Mouse (Mus musculus) CD4-positive, CD25-positive, alpha-beta regulatory T cell, adult 2 months (primary cell): ENCODE measurements around the gene Gm20388.
A peak's percentile ranks its signal among the peaks of the same experiment; 100 is the strongest.

Experiments
- DNase-seq: peaks from one replicate; pipeline ENCODE4 v3.0.0-alpha.2; 2012; ENCODE audit warnings: low read depth, low spot score

The Gm20388 gene

DNA sequence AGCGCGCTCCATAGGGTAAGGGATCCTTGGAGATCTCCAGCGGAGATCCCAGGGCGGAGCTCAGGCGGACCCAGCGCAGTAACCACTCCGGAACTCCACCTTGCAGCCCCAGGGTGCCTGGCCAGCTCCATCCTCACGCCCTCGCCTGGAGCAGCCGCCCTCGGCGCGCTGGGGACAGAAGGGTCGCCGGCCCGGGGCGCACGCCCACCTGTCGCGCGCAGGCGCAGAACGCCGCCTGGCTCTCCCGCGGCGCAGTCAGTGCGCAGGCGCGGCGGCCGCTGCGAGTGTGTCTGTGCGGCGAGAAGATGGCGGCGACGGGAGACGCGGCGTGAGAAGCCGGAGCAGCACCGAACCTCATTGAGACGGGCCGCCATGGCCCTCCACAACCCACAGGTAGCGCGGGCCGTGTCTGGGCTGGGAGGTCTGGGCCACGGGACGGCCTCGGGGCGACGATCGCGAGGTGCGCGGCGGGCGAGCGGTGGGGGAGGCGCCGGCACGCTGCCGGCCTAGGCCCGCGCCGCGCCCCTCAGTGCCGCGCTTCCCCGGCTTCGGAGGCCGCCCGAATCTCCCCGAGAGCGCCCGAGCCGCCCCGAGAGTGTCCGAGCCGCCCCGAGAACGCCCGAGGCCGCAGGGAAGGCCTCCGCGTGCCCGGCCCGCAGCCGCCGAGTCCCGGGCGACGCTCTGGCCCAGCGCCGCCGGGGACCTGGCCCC, at the start of gene Gm20388:
Gm20388 (plus strand) TSS at position 295 of the 711 bp plus-strand sequence.
- peak; percentile 96 for DNase-seq

DNA sequence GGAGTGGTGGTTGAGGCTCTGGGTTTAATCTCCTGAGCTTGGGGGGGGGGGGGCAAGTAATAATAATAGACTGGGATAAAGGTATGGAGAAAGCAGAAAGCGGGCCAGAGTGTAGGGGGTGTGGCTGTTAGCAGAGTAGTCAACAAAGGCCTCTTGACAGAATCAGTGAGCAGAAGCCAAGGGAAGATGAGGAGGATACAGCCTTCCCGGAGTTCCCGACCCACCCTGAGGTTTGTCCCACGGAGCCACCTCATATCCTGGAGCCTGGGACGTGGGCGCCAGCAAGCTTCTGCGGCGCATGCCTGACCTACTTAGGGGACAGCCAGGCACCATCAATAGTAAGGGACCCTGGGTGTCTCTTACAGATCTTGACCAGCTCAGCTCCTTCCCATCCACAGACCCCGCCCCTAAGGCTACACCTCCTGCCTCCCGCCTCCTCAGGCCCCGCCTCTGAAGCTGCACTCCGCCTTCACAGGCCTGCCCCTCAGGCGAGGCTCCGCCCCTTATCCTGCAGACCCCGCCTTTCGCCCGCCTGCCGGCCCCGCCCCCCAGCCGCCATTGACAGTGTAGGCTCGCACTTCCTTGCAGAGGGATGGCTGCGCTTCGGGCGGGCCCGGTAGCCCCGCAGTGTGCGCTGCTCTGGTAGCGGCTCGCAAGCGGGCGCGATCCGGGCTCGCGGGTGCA, 48.8 kb upstream of the Gm20388 start, which contains the start of gene Klhl36:
Klhl36 (plus strand) TSS at position 561 of the 684 bp plus-strand sequence.
- peak; percentile 96 for DNase-seq

DNA sequence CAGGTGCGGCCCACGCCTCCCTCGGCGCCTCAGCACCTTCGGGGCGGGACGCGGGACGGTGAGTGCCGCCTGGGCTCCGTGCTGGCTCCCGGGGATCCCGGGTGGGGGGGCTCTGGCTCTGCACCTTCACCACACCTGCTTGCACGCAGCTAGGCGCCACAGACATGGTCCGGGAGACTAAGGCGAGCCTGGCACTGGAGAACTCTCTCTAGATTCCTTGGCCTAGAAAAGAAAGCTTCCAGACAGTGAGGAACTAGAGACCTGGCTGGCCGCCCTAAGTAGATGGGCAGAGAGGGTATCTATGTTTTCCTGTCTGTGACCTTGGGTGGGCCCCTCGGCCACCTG, 48.3 kb upstream of the Gm20388 start:
- no peak for DNase-seq

DNA sequence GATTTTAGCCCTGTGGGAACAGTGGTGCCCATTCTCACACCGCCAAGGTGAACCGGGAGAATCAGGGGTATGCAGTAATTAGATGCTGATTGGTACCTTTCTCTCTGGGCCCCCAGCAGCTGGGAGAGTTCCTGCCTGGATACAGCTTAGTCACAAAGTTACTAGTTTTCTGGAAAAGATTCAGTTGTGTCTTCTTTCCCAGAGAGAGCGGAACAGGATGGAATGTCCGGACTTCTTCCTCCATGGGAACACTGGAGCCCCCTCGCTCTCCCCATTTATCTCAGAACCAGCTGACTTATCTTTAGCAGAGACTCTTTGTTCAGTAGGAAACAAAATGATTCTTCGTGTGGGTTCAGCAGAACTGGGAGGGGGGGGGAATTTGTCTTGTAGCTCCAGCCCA, 47.9 kb upstream of the Gm20388 start:
- DNase-seq: no peak

DNA sequence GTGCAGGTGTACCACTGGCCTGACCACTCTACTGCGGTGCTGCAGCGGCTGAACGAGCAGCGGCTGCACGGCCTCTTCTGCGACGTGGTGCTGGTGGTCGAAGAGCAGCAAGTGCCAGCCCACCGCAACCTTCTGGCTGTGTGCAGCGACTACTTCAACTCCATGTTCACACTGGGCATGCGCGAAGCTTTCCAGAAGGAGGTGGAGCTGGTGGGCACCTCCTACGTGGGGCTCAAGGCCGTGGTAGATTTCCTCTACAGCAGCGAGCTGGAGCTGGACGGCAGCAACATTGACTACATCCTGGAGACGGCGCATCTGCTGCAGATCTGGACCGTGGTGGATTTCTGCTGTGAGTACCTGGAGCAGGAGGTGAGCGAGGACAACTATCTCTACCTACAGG, 41.0 kb upstream of the Gm20388 start:
- DNase-seq: no peak

DNA sequence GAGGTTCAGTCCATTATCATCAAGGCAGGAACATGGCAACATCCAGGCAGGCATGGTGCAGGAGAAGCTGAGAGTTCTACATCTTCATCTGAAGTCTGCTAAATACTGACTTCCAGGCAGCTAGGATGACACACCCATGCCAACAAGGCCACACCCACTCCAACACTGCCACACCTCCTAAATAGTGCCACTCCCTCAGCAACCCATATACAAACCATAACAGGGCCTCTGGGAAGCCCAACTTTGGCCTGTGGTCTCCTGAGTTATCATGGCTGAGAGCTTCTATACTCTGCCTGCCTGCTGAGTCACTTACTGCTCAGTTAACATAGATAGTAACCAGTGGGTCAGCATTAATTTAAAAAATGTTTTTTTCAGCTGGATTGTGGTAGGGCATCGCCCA, 37.5 kb upstream of the Gm20388 start:
- DNase-seq: no peak

DNA sequence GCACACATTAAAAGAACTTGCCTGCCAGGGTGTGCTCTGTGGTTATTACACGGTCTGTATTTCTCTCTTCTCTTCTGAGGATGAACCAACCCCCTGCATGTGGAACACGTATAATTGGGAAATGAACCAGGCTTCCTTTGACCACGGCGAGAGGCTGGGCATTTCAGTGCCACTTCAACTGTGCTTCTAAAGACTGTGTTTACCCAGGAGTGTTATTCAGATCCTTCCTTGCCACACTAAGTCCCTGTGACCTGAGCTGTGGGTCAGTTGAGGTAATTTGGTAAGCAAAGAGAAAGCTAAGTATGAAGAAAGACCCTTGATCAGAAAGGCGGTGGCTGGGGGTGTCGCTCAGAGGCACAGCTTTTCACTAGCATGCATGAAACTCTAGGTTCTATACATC, 29.3 kb upstream of the Gm20388 start:
- no peak for DNase-seq

DNA sequence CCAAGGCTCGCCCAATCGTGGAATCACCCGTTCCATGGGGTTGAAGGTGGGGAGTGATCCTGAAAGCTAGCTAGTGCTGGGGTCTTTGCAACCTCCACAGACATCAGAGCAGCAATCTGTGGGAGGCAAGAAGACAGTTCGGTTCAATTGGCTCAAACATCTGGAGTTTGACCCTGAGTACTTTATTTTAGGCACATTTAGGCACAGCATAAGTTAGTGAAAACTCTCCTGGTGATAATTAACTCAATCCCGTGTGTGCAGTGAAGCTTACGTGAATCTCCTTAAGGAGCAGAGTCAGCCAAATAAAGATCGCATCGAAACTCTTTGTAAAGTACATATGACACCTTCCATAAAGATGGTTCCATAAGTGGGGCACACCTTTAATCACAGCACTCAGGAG, 28.7 kb upstream of the Gm20388 start:
- no peak for DNase-seq

DNA sequence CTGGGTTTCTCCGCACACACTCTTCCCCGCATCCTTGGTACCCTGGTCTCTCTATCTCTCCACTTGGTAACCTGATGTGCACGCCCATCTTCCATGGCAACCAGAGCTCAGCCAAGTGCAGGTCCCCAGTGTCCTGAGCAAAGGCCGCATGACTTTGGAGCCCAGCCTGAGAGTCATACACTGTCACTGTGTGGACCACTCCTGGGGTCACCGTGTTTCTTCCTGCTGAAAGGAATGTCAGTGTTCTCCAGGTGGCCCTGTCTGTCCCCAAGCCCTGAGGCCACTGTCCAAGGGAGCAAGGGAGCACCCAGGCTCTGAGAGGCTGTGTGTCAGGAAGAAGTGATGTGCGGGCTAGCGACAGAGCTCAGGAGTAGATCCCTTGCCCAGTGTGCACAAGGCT, 27.4 kb upstream of the Gm20388 start:
- no peak for DNase-seq

DNA sequence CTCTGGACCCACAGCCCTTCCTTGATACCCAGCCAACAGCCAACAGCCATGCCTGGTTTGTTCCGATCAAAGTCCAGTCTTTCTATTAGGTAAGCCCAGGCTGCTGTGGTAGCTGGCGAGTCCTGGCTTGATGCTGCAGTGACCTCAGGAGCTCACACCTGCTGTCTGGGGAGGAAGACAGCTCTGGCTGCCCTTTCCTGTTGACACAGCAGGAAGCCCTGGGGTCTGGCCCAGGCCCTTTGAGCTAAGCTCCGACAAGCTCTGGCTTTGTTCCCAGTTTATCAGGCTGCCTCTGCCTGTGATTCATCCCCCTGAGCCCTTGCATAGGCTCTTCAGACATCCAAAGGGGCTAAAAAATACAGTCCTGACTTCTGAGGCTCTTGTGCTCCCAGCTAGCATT, 25.0 kb upstream of the Gm20388 start:
- no peak for DNase-seq

DNA sequence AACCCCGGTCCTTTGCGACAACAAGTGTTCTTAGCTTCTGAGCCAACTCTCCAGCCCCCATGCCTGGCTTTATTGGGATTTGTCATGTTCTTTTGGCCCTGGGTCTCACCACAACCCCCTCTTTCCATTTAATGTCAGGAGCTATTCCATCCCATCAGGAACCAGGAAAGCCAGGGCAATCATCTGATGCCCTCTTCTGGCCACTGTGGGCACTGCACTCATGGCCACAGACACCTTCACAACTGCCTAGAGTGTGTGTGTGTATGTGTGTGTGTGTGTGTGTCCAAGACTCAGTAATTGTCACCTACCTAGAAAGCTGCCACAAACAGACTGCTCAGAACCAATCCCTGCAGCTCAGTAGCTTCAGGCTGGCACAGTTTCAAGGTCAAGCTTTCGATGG, 23.5 kb upstream of the Gm20388 start:
- peak; percentile 57 for DNase-seq

DNA sequence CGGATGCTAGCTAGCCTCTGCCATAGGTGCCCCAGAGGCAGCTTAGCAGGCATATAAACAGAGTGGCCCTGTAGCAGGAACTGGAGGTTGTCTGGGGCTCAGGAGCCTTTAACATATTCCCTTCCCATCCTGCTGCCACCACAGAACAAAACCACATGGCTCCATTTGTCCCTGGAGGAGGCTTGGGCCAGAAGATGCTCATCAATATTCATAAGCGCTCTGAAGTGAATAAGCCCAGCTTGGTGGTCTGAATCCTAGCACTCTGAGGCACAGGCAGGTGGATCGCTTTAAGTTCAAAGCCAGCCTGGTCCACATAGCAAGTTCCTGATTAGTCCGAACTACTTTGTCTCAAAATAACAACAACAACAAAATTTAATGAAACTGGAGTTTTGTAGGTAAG, 22.6 kb upstream of the Gm20388 start:
- DNase-seq: no peak

DNA sequence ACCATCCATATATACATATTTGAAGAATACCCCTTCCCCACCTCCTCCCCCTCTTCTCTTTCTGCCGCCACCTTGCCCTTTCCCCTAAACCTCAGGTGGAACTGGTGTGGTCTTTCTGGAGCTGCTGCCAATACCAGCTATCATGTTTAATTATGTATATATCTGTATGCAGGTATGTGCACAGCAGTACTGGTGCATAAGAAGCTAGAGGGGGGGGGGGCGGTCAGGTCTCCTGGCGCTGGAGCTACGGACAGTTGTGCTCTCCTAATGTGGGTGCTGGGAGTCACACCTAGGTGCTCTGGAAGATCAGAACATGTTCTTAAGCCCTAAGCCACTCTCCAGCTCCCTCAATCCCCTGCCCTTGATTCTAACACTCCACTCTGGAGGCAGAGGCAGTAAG, 13.6 kb upstream of the Gm20388 start:
- DNase-seq: no peak

DNA sequence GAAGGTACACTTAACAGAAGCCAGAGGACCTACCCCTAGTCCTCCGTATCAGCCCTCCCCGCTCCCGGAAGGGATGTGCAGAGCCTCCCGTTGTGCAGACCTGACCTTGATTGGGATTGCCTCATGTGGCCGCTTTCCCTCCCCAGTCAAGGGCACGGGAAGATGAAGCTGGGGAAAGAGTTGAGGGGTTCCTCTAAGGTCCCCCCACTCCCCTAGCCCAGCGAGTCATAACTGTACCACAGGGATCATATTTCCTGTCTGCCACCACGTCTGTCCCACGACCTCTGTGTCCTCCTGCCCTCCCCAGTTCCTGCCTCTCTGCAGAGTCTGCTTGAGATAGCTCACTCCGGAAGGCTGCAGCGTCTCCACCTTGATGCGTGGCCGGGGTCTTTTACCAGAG, 12.7 kb upstream of the Gm20388 start:
- peak; percentile 55 for DNase-seq

DNA sequence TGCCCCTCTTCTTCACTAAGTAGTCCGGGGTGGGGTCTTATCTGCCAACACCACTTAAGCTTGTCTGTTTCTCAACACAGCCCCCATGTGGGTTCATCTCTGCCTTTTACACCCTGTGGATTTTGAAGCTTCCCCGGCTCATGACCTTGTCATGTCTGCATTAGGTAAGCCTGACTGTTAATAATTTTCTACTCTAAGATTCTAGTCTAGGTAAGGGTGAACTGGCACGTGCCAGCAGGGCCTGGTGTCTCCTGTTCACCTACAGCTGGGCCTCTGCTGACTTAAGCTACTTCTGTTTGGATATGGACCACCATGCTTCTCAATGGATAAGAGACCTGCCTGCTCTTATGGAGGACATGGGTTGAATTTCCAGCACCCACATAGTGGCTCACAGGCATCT, 9.3 kb upstream of the Gm20388 start:
- DNase-seq: no peak

DNA sequence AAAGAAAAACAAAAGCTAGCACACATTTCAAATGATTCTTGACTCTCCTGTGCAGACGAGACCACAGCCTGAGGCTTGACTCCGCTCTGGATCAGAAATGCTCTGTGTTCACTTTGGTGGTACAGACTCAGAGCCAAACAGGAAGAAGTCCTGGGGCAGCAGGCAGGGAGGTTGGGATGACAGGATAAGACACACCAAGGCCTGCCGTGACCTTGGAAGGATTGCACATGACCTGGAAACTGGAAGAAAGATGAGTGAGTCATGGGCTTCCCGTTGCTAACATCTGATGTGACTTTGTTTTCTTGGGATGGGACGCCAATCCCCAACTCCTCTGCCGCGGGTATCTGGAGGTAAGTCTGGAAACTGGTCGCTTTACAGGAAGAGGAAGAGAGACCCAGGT, 8.7 kb upstream of the Gm20388 start:
- no peak for DNase-seq

DNA sequence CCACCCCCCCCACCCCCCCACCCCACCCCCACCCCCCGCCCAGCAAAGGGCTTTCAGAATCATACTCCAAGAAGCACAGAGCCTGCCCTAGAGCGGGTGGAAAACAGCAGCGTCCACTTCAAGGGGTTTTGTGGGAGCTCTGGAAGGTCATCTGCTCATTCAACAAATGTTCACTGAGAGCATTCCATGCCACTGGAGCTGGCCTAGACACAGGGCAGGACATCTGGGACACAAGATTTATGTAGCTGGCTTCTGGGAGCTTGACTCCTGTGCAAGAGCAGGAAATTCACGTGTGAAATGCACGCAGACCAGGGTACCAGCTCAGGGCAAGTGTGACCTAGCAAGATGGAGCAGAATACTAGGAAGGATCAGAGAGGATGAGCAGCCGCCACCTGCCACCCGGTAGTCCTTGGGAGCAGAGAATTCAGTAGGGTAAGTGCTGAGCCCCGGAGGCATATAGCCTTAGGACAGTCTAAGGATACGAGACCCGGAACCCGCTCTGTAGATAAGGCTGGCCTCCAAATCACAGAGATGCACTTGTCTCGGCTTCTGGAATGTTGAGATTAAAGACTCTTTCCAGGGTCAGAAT, 6.2 kb upstream of the Gm20388 start:
- no peak for DNase-seq

DNA sequence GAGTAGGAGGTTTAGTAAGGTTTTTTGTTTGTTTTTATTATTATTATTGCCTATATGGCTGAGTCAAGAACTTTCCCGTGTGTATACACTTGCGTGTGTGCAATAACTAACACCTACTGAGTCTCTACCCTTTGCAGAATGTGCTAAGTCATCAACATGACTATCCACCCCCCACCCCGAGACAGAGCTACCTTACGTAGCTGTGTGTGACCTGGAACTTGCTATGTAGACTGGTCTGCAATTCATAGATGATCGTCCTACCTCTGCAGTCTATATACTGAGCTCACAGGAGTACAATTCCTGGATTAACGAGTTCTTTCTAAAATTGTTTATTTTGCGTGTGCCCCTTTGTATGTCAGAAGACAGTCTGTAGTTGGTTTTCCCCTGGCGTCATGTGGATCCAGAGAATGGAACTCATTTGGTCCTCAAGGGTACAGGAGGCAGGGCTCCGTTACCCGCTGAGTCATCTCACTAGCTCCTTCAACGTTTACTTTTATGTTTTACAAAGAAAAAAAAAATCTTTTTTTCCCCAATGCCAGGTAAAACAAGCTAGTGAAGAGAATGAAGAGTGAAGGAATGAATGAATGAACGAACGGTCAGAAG, 596 bp upstream of the Gm20388 start, which contains the start of gene Usp10:
Usp10 (plus strand) TSS at position 417 of the 603 bp plus-strand sequence.
- peak; percentile 61 for DNase-seq

DNA sequence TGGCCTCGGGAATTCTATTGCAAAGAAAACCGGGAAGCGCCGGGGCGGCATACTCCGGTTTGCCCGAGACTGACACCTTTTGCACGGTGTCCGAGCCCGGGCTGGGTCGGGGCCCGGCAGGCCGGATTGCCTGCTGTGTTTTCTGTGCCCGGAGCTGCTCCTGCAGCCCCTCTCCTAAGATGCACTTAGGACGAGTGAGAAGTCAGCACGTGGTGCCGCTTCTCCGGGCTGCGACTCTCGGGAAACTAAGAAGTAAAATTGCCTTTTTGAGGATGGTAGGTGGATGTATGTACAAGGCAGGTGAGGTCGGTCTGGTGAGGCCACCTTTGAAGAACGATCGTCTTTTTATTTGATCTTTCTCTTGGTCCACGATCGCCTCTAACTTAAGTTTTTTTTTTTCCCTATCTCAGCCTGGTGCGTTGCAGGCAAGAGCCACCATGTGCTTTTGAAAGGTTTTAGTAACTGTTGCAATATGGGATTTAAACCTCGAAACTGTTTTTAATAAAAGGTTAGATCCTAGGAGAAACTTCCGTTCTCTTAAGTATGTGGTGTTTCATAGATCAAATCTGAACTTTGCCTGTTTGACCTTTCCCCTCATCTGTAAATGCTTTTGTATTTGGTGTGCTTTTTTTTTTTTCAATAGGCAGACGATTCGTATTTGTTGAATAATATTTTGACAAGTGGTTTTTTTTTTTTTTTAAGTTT, 769 bp downstream of the Gm20388 start:
- no peak for DNase-seq

DNA sequence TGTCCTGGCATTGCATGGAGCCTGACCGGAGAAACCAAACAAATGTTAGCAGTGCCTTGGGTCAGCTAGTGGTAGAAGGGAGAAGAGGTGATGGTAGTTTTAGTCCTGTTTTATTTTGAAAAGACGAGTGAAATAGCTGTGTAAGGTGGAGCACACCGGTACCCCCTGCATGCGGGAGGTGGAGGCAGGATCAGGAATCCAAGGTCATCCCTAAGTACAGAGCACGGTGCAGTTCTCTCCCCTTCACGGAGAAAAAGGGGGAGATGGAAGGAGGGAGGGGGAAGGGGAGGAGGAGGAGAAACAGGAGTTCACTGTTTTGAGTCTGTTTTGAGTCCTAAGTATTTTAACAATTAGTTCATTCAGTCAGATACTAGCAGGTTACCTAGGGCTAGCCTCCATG, 2.0 kb downstream of the Gm20388 start:
- no peak for DNase-seq

DNA sequence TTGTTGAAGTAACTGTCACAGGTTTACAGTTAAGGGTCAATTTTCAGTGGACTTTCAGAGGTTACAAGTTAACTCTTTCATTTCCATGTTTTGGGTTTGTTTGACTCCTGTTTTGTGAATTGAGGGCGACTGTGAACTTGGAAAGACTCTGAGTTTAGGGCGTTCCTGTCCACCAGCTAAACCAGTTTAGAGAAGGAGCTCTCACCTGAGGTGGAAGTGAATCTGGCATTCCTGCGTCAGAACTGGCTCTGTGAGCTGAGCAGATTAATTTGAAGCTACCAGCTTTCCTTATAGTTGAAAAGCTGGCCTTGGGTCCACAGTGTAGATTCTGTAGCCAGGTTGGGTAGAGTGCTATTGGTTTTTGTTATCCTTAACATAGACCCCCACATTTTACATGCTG, 2.5 kb downstream of the Gm20388 start:
- DNase-seq: no peak

DNA sequence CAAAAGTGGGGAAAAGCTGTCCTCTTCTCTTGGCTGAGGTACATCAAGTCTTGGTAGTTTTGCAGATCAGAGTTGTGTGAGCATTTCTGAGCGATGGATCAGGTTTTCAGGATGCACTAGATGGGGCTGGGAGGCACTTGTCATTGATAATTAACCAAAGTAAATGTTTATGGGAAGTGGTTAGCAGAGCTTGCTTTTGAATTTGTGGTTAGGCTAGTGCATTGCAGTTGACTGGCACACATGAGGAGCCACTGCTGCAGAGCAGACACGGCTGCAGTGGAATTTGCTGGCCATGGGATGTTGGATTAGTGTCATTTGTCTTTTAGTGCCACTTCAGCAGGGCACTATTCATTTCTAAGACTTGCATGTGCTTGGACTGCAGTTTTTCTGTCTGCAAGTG, 3.5 kb downstream of the Gm20388 start:
- peak; percentile 37 for DNase-seq
